Mouse (Mus musculus) thymus, adult 2 months (tissue): ENCODE results near the gene Ezh1.

Experiments
- CTCF ChIP-seq: fragments of 200-500 bp; IDR thresholded peaks from 2 replicates; pipeline ENCODE4 v1.5.1; 2012; ENCODE audit warnings: mild to moderate bottlenecking, control low read depth, low read length, moderate library complexity, borderline replicate concordance; ENCODE audit not compliant: control insufficient read depth, poor library complexity, insufficient read depth; ENCODE audit errors: extremely low read depth
- POLR2A ChIP-seq: fragments of 200-500 bp; IDR thresholded peaks from 2 replicates; pipeline ENCODE4 v1.6.1; 2012; ENCODE audit warnings: mild to moderate bottlenecking, low read length, control low read depth, moderate library complexity; ENCODE audit not compliant: control insufficient read depth, poor library complexity, insufficient read depth; ENCODE audit errors: extremely low read depth

DNA sequence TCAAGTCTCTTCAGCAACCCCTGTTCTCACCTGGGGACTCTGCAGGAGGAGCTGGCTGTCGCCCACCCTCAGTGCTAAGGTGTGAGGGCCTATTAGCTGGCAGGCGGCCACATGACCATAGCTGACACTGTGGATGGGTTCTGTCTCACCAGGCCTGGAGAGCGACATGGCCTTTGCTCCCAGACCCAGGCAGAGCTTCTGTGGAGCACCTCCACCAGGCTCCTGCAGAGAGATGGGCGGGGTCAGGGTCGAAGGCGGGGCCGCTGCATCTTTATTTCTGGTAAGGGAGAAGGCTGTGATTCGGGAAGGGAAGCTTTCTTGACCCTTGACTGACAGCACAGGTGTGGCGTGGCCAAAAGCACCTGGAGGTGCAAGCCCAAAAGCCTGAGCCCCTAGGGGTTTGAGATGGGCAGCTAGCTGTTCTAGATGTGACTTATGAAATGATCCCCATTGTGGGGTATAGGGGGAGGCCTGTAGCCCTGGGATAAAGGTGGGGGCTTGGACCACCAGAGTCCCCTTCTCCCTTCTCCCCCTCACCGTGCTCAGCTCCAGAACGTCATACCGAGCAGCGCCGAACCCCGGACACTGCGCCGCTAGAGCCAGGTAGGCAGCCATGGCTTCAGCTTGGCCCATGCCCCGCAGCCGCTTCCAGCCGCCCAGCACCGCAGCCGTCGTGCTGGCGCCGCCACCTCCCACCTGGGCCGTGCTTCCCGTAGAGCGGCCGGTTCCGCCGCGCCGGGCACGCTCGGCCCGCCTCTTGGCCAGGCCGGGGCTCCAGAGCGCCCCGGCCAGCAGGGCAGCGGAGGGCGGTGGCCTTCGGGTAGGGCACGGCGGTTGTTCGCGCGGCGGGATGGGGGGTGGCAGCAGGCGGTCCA, 62.5 kb downstream of the Ezh1 start:
- TF ChIP-seq CTCF (0 out of 2 replicates have a peak, but pooled peaks have one; percentile 15), POLR2A (no peak)
